Mouse (Mus musculus) forebrain, embryonic 14.5 days (tissue): Measurements from ENCODE around the gene Olfr52. TPM values are rescaled to one million over a fixed set of nuclear protein-coding genes. Genes with fewer than 3 reads are reported as not detected.

ENCODE experiments used
- ATAC-seq: fragments of 200-750 bp; cut with Nextera tagmentation; 2 replicates; pipeline ENCODE4 v1.8.0; 2017; ENCODE audit warnings: mild to moderate bottlenecking, moderate library complexity
- DNase-seq: peaks from one replicate; pipeline ENCODE4 v3.0.0-alpha.2; 2015; ENCODE audit warnings: low spot score
- H3K27ac ChIP-seq: fragments of 300-500 bp; sonication (generic); 2 replicates; pipeline ENCODE4 v1.5.1; 2014; ENCODE audit warnings: low read depth, mild to moderate bottlenecking, control low read depth, low read length, moderate library complexity
- H3K27me3 ChIP-seq: fragments of 300-500 bp; sonication (generic); replicated peaks from 2 replicates; pipeline ENCODE4 v1.6.1; 2014; ENCODE audit warnings: low read length, control low read depth, mixed read lengths; ENCODE audit not compliant: control insufficient read depth, insufficient read depth
- H3K36me3 ChIP-seq: fragments of 300-500 bp; sonication (generic); 2 replicates; pipeline ENCODE4 v1.6.1; 2014; ENCODE audit warnings: low read length, control low read depth; ENCODE audit not compliant: control insufficient read depth, insufficient read depth
- H3K4me1 ChIP-seq: fragments of 300-500 bp; sonication (generic); 2 replicates; pipeline ENCODE4 v1.6.1; 2014; ENCODE audit warnings: antibody characterized with exemption, low read length, control low read depth; ENCODE audit not compliant: control insufficient read depth, insufficient read depth
- H3K4me2 ChIP-seq: fragments of 300-500 bp; sonication (generic); 2 replicates; pipeline ENCODE4 v1.6.1; 2014; ENCODE audit warnings: mild to moderate bottlenecking, control low read depth, low read length
- H3K4me3 ChIP-seq: fragments of 300-500 bp; sonication (generic); 2 replicates; pipeline ENCODE4 v1.5.1; 2014; ENCODE audit warnings: low read depth, low read length, control low read depth
- H3K9ac ChIP-seq: fragments of 300-500 bp; sonication (generic); 2 replicates; pipeline ENCODE4 v1.6.1; 2014; ENCODE audit warnings: mild to moderate bottlenecking, low read length, control low read depth, moderate library complexity
- H3K9me3 ChIP-seq: fragments of 300-500 bp; sonication (generic); replicated peaks from 2 replicates; pipeline ENCODE4 v1.6.1; 2016; ENCODE audit warnings: low read length, control low read depth, mixed read lengths; ENCODE audit not compliant: control insufficient read depth
- WGBS: fragments of 180-500 bp; shearing (Covaris S2); extraction: QIAGEN DNeasy Blood & Tissue Kit; methylation state at CpG from one replicate; pipeline ENCODE4 v1.1.7; 2014; 5-methylcytosine and 5-hydroxymethylcytosine counted together
- polyA plus RNA-seq: library from polyadenylated mRNA; unstranded; fragments of >200 nt; fragmentation: Nextera tagmentation; extraction: Ambion mirVana; gene quantifications from 2 replicates; pipeline ENCODE4 v1.2.1, GENCODE M21; 2014

Olfr52 gene
- polyA plus RNA-seq, 1 experiment from 2014 or later = not detected

DNA sequence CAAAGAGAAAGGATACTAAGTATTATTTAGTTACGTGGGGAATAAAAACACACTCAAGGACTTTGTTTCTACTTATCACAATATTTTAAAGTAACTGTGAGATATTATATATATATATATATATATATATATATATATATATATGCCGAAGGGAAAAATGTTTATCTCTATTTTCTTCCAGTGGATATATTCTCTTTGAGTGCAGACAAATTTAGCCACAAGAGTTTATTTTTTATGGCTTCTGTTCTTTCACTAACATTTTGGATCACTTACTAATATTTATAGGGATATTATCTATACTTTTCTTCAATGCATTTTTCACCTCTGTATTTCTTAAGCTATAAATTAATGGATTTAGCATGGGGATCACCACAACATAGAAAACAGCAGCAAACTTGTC lies 23.7 kb downstream of the Olfr52 start, which contains the start of gene Olfr1042:
Gene Olfr1042, minus strand, starts transcription at position 101 of the 400 bp plus-strand sequence.
- H3K27me3 ChIP-seq = no peaks in the 10 kb centered on the region
- H3K4me2 ChIP-seq = no peak within 1 kb of the TSS
- no peaks in the 10 kb centered on the region for H3K4me1 ChIP-seq
- no peak within 1 kb of the TSS for H3K27ac ChIP-seq
- no peaks in the 10 kb centered on the region for H3K36me3 ChIP-seq
- no peak for ATAC-seq
- no peaks in the 10 kb centered on the region for H3K9me3 ChIP-seq
- DNase-seq = no peak
- H3K4me3 ChIP-seq = no peak within 1 kb of the TSS
- 87% methylated on average over 2 of the region's 2 CpGs for WGBS
- H3K9ac ChIP-seq = no peak within 1 kb of the TSS

DNA sequence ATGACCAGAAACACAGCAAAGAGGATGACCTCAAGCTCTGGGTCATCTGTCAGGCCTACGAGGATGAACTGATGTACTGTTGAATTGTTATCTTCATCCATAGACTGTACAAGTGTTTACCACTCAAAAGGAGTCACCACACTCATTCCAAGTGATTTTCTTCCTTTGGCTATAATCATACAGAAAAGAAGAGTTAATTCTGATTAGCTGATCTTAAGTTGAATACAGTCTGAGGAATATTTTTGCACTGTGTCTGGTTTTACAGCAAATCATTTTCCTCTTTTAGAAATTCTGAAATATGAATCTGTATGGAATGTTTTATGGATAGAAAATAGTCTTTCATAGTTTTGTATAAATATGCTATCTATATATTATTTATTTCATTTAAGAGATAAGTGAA lies 38.9 kb downstream of the Olfr52 start, which contains the start of gene Olfr1040:
Gene Olfr1040, minus strand, starts transcription at position 101 of the 400 bp plus-strand sequence.
- H3K9ac ChIP-seq = no peak within 1 kb of the TSS
- H3K27ac ChIP-seq = no peak within 1 kb of the TSS
- no peak within 1 kb of the TSS for H3K4me3 ChIP-seq
- 90% methylated on average over 1 of the region's 1 CpGs for whole genome bisulfite sequencing
- H3K4me2 ChIP-seq = no peak within 1 kb of the TSS
- DNase-seq (no peak), ATAC-seq (no peak)
- no peaks in the 10 kb centered on the region for H3K9me3 ChIP-seq
- no peaks in the 10 kb centered on the region for H3K4me1 ChIP-seq
- H3K27me3 ChIP-seq = no peaks in the 10 kb centered on the region
- H3K36me3 ChIP-seq = no peaks in the 10 kb centered on the region

GRCm38 (mm10) chr2:86135828-86136227 lies 49.7 kb downstream of the Olfr52 start, which contains the start of gene Olfr1039:
Olfr1039 (minus strand) TSS chr2:86135928.
- H3K27ac ChIP-seq = no peak within 1 kb of the TSS
- H3K4me1 ChIP-seq = no peaks in the 10 kb centered on the region
- H3K36me3 ChIP-seq = no peaks in the 10 kb centered on the region
- no peak within 1 kb of the TSS for H3K9ac ChIP-seq
- ATAC-seq (no peak), DNase-seq (no peak)
- H3K4me2 ChIP-seq = no peak within 1 kb of the TSS
- H3K27me3 ChIP-seq = no peaks in the 10 kb centered on the region
- no peak within 1 kb of the TSS for H3K4me3 ChIP-seq
- no peaks in the 10 kb centered on the region for H3K9me3 ChIP-seq
- 93% methylated on average over 1 of the region's 1 CpGs for WGBS

Other genes starting within 250 kb of the Olfr52 start
- not detected in 2 replicates for gene Olfr1028, start 235.2 kb downstream of the Olfr52 start, polyA plus RNA-seq
- gene Olfr1029, start 211.8 kb downstream of the Olfr52 start, polyA plus RNA-seq = not detected in 2 replicates
- not detected in 2 replicates for gene Olfr1030, start 206.4 kb downstream of the Olfr52 start, polyA plus RNA-seq
- not detected in 2 replicates for gene Olfr1031, start 195.4 kb downstream of the Olfr52 start, polyA plus RNA-seq
- not detected in 2 replicates for gene Olfr1032, start 180.1 kb downstream of the Olfr52 start, polyA plus RNA-seq
- not detected in 2 replicates for gene Olfr1033, start 165.1 kb downstream of the Olfr52 start, polyA plus RNA-seq
- gene Olfr1034, start 139.8 kb downstream of the Olfr52 start, polyA plus RNA-seq = not detected in 2 replicates
- not detected in 2 replicates for gene Olfr1036, start 111.7 kb downstream of the Olfr52 start, polyA plus RNA-seq
- gene Olfr1037, start 98.3 kb downstream of the Olfr52 start, polyA plus RNA-seq = not detected in 2 replicates
- not detected in 2 replicates for gene Olfr1039, start 49.8 kb downstream of the Olfr52 start, polyA plus RNA-seq
- gene Olfr1040, start 39.0 kb downstream of the Olfr52 start, polyA plus RNA-seq = not detected in 2 replicates
- not detected in 2 replicates for gene Olfr1042, start 23.8 kb downstream of the Olfr52 start, polyA plus RNA-seq
- not detected in 2 replicates for gene Olfr1043, start 18.2 kb downstream of the Olfr52 start, polyA plus RNA-seq
- gene Olfr1044, start 7.9 kb downstream of the Olfr52 start, polyA plus RNA-seq = not detected in 2 replicates
- not detected in 2 replicates for gene Olfr1045, start 17.3 kb upstream of the Olfr52 start, polyA plus RNA-seq
- gene Olfr1046, start 33.6 kb upstream of the Olfr52 start, polyA plus RNA-seq = not detected in 2 replicates
- gene Olfr1047, start 45.7 kb upstream of the Olfr52 start, polyA plus RNA-seq = not detected in 2 replicates
- not detected in 2 replicates for gene Olfr1048, start 54.6 kb upstream of the Olfr52 start, polyA plus RNA-seq
- not detected in 2 replicates for gene Olfr1049, start 72.6 kb upstream of the Olfr52 start, polyA plus RNA-seq
- not detected in 2 replicates for gene Olfr1051, start 93.4 kb upstream of the Olfr52 start, polyA plus RNA-seq
- gene Olfr1052, start 106.8 kb upstream of the Olfr52 start, polyA plus RNA-seq = not detected in 2 replicates
- gene Olfr1053, start 129.6 kb upstream of the Olfr52 start, polyA plus RNA-seq = not detected in 2 replicates
- not detected in 2 replicates for gene Olfr1054, start 149.8 kb upstream of the Olfr52 start, polyA plus RNA-seq
- gene Olfr1055, start 164.6 kb upstream of the Olfr52 start, polyA plus RNA-seq = not detected in 2 replicates
- gene Olfr1056, start 176.8 kb upstream of the Olfr52 start, polyA plus RNA-seq = not detected in 2 replicates
- gene Olfr1057, start 192.7 kb upstream of the Olfr52 start, polyA plus RNA-seq = not detected in 2 replicates
- gene Olfr1058, start 202.9 kb upstream of the Olfr52 start, polyA plus RNA-seq = not detected in 2 replicates
- not detected in 2 replicates for gene Olfr1061, start 228.4 kb upstream of the Olfr52 start, polyA plus RNA-seq
- not detected in 2 replicates for gene Olfr1062, start 241.1 kb upstream of the Olfr52 start, polyA plus RNA-seq